Mouse (Mus musculus) fibroblast of lung, adult 2 months (primary cell): ENCODE data around the gene H2-Eb2.
"Not testable (repeated sequence)": the region's sequence is repeated elsewhere in the genome, so short reads cannot be mapped to it uniquely, and the experiment has no call there.

Experiments used
- DNase-seq: peaks from one replicate; pipeline ENCODE4 v3.0.0-alpha.2; 2011; ENCODE audit warnings: low read depth

The H2-Eb2 gene

GRCm38 (mm10) chr17:34306407-34306806 lies 19.1 kb upstream of the H2-Eb2 start:
- DNase-seq, result no peak

GRCm38 (mm10) chr17:34307216-34307615 lies 18.2 kb upstream of the H2-Eb2 start:
- no peak for DNase-seq

DNA sequence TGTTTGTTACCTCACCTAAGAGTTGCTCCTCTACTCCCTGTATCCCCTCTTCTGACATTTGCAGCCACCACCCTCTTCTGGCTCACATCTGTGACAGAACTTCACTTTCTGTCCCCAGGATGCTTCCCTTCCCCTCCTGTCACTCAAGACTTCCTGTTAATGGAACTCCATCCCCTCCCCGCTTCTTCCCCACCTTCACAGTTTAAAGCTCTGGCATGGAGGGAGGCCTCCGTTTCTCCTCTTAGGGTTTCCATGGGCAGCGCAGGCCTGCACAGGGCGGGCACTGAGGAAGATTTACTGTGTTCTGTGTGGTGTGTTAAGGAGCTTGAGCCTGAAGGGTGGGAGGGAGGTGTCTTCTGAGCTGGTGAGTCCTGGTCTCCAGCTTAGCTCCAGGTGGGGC lies 17.3 kb upstream of the H2-Eb2 start:
- DNase-seq, result no peak

DNA sequence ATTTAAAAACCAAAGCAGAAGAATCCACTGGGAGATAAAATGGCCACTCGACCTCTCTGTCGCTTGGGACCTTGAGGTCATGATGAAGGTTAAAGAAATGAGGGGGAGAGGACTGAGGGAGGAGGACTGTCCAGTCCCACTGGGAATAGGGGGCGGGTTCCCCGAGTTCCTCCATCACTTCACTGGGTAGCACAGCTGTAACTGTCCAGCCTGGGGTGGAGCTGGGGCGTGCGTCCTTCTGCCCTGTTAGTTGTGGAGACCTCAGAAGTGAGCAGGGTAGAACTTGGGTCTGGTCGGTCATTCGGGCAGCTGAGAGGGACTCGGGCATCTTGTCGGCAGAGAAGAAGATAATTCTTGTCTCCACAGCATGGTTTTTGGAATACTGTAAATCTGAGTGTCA lies 16.2 kb upstream of the H2-Eb2 start:
- DNase-seq, result no peak

- peak; percentile 19 for DNase-seq
Measured at GRCm38 (mm10) chr17:34309683-34310385, 15.6 kb upstream of the H2-Eb2 start.

- DNase-seq, result not testable (repeated sequence)
Measured at GRCm38 (mm10) chr17:34310526-34310925, 14.9 kb upstream of the H2-Eb2 start.

DNA sequence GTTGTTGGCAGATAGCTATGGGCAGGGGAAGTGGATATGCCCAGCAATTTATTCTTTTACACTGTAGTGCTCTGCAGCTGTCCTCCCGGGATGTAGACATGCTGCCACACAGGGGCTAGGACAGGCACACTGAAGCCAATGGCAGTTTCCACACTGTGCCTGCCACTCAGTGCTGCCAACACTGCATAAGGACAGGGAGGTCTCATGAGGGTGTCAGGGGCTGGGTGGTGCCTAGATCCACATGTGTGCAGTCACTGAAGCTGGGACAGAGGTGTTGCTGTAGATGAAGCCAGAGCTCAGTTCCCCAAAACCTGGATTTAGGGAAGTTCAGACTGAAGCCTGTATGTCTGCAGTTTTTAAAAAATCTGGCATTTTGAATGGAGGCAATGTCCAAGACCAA lies 13.3 kb upstream of the H2-Eb2 start:
- DNase-seq, result no peak

DNA sequence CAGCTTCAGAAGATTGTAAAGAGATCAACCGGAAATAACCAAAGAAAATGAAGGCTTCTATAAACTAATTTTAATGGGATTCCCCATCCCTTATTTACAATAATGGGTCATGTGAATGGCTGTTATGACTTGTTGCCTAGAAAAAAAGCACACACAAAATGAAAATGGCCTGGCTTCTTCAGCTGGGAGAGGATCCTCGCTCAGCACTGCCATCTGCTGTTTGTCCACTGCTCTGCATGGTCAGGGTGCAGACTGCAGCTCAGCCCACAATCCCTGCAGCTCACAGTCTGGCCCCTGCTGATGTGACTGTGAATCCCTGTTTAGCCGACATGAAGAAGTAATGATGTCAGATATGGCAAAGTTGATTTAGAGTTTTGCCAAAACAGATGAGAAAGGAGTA lies 12.1 kb upstream of the H2-Eb2 start:
- DNase-seq, result peak; percentile 44

DNA sequence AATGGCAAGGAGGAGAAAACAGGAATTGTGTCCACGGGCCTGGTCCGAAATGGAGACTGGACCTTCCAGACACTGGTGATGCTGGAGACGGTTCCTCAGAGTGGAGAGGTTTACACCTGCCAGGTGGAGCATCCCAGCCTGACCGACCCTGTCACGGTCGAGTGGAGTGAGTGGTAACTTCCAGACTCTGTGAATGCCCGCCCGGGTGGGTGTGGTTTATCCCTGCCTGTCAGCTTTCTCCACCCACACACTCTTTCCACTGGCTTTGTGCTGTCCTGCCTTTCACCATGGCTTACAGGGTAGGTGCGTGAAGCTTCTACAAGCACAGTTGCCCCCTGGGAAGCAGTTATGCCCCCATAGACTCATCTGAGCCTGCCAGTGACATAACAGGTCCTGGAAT lies 11.2 kb upstream of the H2-Eb2 start:
- no peak for DNase-seq

GRCm38 (mm10) chr17:34315512-34315911 lies 10.0 kb upstream of the H2-Eb2 start:
- DNase-seq, result no peak

GRCm38 (mm10) chr17:34316697-34317096 lies 8.8 kb upstream of the H2-Eb2 start:
- no peak for DNase-seq

GRCm38 (mm10) chr17:34317275-34317674 lies 8.2 kb upstream of the H2-Eb2 start:
- DNase-seq, result no peak

DNA sequence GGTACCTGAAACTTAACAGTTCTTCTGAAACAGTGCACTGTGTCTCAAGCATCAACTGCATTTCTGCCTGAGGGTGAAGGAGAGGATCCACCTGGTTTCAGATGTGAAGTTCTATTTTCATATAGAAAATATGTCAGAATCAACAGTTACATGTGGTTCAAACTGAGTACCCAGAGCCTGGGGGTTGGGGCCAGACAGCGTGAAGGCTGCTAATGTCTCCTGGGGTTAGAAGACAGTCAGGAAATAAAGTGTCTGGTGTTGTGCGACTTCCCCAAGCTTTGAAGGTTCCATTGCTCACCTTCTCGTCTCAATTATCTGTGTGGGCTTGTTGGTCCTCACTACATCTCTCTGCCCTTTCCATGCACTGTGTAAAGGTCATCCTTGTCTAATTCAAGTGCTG lies 908 bp downstream of the H2-Eb2 start:
- no peak for DNase-seq

GRCm38 (mm10) chr17:34329807-34330206 lies 4.3 kb downstream of the H2-Eb2 start:
- DNase-seq, result no peak

- DNase-seq, result no peak
Measured at GRCm38 (mm10) chr17:34331200-34331599, 5.7 kb downstream of the H2-Eb2 start.

GRCm38 (mm10) chr17:34340619-34341402 lies 15.3 kb downstream of the H2-Eb2 start:
- no peak for DNase-seq

- no peak for DNase-seq
Measured at GRCm38 (mm10) chr17:34344882-34345281, 19.4 kb downstream of the H2-Eb2 start.

- DNase-seq, result no peak
Measured at GRCm38 (mm10) chr17:34345486-34345885, 20.0 kb downstream of the H2-Eb2 start.

DNA sequence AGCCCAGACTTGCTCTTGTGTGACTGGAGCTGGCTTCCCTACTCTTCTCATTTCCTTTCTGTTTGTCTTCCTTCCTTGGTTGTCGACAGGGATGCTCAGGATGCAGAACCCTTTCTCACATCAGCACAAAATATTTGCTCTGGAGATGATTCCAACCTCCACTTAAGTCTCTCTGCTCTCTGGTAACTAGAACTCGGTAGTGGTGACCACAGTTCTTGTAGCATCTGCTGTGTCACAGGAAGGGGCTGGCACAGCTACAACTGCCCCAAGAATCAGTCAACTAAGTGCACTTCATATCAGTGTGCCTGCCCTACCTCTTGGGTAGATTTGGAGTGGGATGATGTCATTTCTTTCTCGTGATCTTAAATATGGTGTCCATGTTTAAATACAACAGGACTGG lies 20.6 kb downstream of the H2-Eb2 start:
- no peak for DNase-seq

DNA sequence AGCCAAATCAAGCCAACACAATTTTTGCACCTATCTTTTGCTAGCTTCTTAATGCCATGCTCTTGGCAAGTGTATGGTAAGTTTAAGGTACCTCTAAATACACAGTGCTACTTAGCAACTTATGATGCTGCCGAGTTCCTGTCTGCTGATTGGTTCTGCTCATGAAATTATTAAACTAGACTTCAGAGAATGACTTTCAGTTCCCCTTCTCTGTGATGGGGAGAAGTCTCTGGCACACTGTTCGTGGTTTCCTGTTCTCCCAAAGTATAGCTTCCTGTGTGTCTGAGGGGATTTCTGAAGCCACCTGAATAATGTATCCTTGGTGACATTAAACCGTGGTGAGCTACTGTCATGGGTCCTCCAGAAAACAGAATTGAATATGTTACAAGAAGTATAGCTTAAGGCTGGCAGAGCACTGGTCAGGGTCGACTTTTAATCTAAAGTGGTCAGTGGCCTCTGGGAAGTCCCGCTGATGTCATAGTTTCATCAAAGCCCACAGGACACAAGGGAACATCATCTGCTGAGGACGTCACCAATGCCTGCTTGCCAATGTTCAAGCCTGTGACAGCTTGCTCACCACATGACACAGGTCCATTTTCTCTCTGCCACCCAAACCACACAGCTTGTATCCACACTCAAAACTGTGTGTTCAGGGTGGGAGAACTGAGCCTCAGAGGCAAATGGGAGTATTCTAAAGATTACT lies 22.3 kb downstream of the H2-Eb2 start:
- DNase-seq, result peak; percentile 14

DNA sequence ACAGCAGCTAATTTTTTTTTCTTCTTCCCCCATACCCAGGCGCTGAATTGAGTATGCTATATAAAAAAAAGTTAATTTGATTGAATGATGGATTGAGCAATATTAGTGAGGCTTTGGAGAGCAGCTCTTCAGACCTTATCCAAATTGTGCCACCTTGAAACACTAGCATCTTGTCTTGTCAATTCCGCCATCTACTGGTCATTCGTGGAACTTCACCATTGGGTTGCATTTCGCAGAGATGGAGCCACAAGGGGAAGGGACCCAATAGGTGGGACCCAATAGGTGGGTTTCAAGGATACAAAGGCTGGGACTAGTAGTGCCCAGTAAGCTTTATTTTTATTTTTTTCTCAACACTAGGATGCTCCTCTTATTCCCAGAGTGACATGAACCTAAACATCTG lies 24.0 kb downstream of the H2-Eb2 start:
- DNase-seq, result peak; percentile 21

- no peak for DNase-seq
Measured at GRCm38 (mm10) chr17:34354539-34354938, 29.1 kb downstream of the H2-Eb2 start, which contains the start of gene Btnl2. Gene Btnl2 (plus strand): TSS chr17:34354822.

- DNase-seq, result no peak
Measured at GRCm38 (mm10) chr17:34354940-34355339, 29.5 kb downstream of the H2-Eb2 start.
